Mouse (Mus musculus) hindbrain, embryonic 13.5 days (tissue): ENCODE results near the gene Cmya5. TPM values are rescaled to one million over a fixed set of nuclear protein-coding genes. Genes with fewer than 3 reads are reported as not detected.
"Not testable (repeated sequence)": the region's sequence is repeated elsewhere in the genome, so short reads cannot be mapped to it uniquely, and the experiment has no call there.

ENCODE experiments used
- ATAC-seq: fragments of 200-750 bp; cut with Nextera tagmentation; 2 replicates; pipeline ENCODE4 v1.8.0; 2017; ENCODE audit warnings: moderate TSS enrichment; ENCODE audit not compliant: low FRiP score
- H3K27ac ChIP-seq: fragments of 300-500 bp; sonication (generic); 2 replicates; pipeline ENCODE4 v1.5.1; 2015; ENCODE audit warnings: inconsistent platforms, mild to moderate bottlenecking, moderate library complexity
- H3K27me3 ChIP-seq: fragments of 300-500 bp; sonication (generic); 2 replicates; pipeline ENCODE4 v1.6.1; 2015; ENCODE audit warnings: mild to moderate bottlenecking, inconsistent platforms
- H3K36me3 ChIP-seq: fragments of 300-500 bp; sonication (generic); 2 replicates; pipeline ENCODE4 v1.6.1; 2015; ENCODE audit warnings: mild to moderate bottlenecking, inconsistent platforms
- H3K4me1 ChIP-seq: fragments of 300-500 bp; sonication (generic); replicated peaks from 2 replicates; pipeline ENCODE4 v1.6.1; 2015; ENCODE audit warnings: inconsistent platforms
- H3K4me2 ChIP-seq: fragments of 300-500 bp; sonication (generic); 2 replicates; pipeline ENCODE4 v1.6.1; 2015; ENCODE audit warnings: inconsistent platforms, mild to moderate bottlenecking, moderate library complexity
- H3K4me3 ChIP-seq: fragments of 300-500 bp; sonication (generic); 2 replicates; pipeline ENCODE4 v1.5.1; 2015; ENCODE audit warnings: mild to moderate bottlenecking, inconsistent platforms
- H3K9ac ChIP-seq: fragments of 300-500 bp; sonication (generic); 2 replicates; pipeline ENCODE4 v1.6.1; 2015; ENCODE audit warnings: mild to moderate bottlenecking, inconsistent platforms
- H3K9me3 ChIP-seq: fragments of 300-500 bp; sonication (generic); 2 replicates; pipeline ENCODE4 v1.6.1; 2016; ENCODE audit warnings: inconsistent platforms
- WGBS: fragments of 180-500 bp; shearing (Covaris S2); methylation state at CpG from one replicate; pipeline ENCODE4 v1.1.7; 2015; 5-methylcytosine and 5-hydroxymethylcytosine counted together
- polyA plus RNA-seq: library from polyadenylated mRNA; unstranded; fragments of >200 nt; fragmentation: Nextera tagmentation; extraction: Ambion mirVana; gene quantifications from 2 replicates; pipeline ENCODE4 v1.2.1, GENCODE M21; 2015

The Cmya5 gene
- polyA plus RNA-seq, 1 experiment from 2014 or later, result 0.16 TPM

DNA sequence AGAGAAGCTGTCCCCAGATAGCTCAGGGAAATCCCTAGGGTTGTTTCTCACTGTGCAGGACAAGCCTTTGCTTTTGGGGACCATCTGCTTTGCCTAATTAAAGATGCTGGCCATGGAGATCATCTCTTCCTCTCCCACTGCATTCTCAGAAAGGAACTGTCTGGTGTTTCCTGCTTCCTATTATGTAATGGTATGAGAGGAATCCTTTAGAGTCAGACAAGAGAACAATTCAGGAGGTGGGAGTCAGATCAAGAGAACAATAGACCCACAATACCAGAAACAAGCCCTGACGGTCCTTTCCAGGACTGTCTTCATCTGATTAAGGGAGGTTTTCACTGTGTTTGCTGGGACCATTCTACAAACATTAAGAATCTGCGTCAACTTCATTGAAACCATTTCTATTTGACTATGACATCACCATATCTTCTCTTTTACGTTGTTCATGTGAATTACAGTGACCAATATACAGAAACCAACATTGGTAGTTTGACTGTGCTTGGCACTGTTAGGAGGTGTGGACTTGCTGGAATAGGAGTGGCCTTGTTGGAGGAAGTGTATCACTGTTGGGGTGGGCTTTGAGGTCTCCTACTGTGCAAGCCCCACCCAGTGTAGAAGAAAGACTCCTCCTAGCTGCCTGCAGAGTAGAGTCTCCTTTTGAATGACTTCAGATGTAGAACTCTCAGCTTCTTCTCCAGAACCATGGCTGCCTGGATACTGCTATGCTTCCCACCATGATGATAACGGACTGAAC is 42.0 kb downstream of the Cmya5 start:
- H3K36me3 ChIP-seq, result no peaks in the 10 kb centered on the region
- ATAC-seq, result no peak
- no peaks in the 10 kb centered on the region for H3K27me3 ChIP-seq
- H3K4me3 ChIP-seq, result no peak overlapping the region
- H3K9me3 ChIP-seq, result no peaks in the 10 kb centered on the region
- H3K4me2 ChIP-seq, result no peak overlapping the region
- no peak overlapping the region for H3K9ac ChIP-seq
- no peaks in the 10 kb centered on the region for H3K4me1 ChIP-seq
- H3K27ac ChIP-seq, result no peak overlapping the region
- WGBS, result 56% methylated on average over 4 of the region's 4 CpGs

DNA sequence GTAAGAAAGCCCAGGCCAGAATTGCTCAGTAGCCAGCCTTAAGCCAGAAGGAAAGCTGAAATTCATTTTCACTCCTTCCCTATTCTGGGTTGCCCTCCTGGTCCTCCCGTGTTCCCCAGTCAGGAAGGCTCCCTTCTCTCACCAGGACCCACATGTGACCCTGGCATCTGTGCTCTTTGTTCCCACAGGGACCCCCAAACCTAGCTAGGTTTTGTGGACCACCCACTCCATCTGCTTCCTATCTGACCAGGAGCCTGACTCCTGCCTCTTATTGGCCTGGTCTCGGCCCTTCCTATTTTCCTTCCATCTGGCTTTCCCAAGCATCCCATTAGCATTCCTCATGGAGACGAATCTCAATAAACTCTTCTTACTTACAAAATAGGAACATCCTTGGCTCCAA is 45.9 kb downstream of the Cmya5 start:
- 57% methylated on average over 3 of the region's 3 CpGs for WGBS
- no peaks in the 10 kb centered on the region for H3K9me3 ChIP-seq
- no peaks in the 10 kb centered on the region for H3K4me1 ChIP-seq
- ATAC-seq, result no peak
- H3K4me2 ChIP-seq, result no peak overlapping the region
- H3K9ac ChIP-seq, result no peak overlapping the region
- H3K36me3 ChIP-seq, result no peaks in the 10 kb centered on the region
- no peaks in the 10 kb centered on the region for H3K27me3 ChIP-seq
- no peak overlapping the region for H3K27ac ChIP-seq
- H3K4me3 ChIP-seq, result no peak overlapping the region

DNA sequence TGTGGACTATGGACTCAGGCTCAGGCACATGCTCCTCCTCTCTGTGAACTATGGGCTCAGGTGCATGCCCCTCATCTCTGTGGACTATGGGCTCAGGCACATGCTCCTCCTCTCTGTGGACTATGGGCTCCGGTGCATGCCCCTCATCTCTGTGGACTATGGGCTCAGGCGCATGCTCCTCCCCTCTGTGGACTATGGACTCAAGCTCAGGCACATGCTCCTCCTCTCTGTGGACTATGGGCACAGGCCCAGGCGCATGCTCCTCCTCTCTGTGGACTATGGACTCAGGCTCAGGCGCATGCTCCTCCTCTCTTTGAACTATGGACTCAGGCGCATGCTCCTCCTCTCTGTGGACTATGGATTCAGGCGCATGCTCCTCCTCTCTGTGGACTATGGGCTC is 47.9 kb downstream of the Cmya5 start:
- no peak overlapping the region for H3K4me3 ChIP-seq
- H3K36me3 ChIP-seq, result no peaks in the 10 kb centered on the region
- WGBS, result 96% methylated on average over 6 of the region's 6 CpGs
- H3K27ac ChIP-seq, result no peak overlapping the region
- H3K4me1 ChIP-seq, result no peaks in the 10 kb centered on the region
- no peak for ATAC-seq
- H3K27me3 ChIP-seq, result no peaks in the 10 kb centered on the region
- H3K9ac ChIP-seq, result no peak overlapping the region
- no peak overlapping the region for H3K4me2 ChIP-seq
- H3K9me3 ChIP-seq, result no peaks in the 10 kb centered on the region

DNA sequence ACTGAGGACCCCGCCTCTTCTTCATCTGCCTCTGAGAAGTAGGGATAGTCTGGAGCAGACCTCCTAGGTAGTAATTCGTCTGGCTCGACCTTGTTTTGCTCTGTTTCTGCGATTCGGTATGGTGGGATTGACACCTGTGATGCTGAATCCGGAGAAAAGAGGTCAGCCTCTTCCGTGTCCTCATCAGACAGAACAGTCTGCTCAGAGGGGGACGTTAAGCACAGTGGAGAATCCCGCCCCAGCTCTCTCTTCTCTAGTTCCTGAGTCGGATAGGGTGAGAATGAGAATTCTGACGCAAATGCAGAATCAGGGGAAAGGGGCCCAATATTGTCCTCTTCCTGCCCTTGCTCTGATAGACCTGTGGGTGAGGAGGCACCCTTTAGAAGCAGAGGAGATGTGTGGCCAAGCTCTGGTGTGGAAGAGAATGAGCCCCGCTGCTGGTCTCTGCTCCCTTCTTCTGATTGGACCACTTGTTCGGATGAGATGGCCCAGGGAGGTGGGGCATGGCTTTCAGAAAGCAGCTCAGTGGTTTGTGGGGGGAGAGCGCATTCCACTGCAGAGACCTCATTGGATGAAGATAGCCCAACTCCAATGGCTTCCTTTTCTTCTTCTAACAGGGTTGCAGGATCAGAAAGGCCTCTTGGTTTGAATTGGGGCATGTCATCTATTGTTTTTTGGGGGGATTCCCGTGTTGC is 49.3 kb downstream of the Cmya5 start:
- no peaks in the 10 kb centered on the region for H3K9me3 ChIP-seq
- no peak overlapping the region for H3K4me2 ChIP-seq
- no peaks in the 10 kb centered on the region for H3K4me1 ChIP-seq
- H3K36me3 ChIP-seq, result no peaks in the 10 kb centered on the region
- H3K27ac ChIP-seq, result no peak overlapping the region
- H3K27me3 ChIP-seq, result no peaks in the 10 kb centered on the region
- no peak overlapping the region for H3K4me3 ChIP-seq
- WGBS, result 90% methylated on average over 15 of the region's 15 CpGs
- ATAC-seq, result no peak
- H3K9ac ChIP-seq, result no peak overlapping the region

DNA sequence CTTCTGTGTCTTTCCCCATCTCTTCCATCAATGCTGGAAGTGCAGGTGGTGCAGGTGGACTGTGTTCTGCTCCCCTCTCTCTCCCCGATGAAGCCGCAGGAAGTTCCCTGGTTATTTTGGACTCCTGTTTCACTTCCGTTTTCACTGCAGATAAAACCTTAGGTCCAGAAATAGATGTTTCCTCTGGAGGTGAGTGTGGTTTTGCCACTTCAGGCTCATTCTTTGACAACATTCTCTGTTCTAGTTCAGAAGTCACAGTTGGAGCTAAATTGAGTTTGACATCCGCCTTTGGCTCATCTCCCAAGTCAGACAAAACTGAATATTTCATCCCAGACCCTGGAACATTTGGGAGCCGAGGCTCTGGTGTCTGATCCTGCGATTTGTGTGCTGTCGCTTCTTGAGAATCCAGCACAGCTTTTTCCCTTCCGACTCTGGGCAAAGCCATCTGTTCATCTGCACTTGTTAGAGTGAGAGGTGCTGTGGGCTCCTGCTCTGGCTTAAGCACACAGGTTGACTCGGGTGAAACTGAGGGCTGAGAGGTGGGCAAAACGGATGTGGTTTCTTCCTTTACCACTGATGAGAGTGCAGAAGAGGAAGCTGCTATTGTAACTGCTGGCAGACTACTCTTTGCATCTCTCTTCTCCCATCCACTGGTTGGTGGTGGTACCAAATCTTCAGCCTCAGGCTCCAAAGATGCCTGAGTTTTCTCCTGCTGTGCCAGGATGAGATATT is 50.2 kb downstream of the Cmya5 start:
- Histone ChIP-seq H3K4me3 (no peak overlapping the region), H3K9ac (no peak overlapping the region), H3K4me1 (no peaks in the 10 kb centered on the region), H3K9me3 (no peaks in the 10 kb centered on the region), H3K27ac (no peak overlapping the region), H3K27me3 (no peaks in the 10 kb centered on the region), H3K36me3 (no peaks in the 10 kb centered on the region), H3K4me2 (no peak overlapping the region)
- WGBS, result 87% methylated on average over 10 of the region's 10 CpGs
- ATAC-seq, result no peak

DNA sequence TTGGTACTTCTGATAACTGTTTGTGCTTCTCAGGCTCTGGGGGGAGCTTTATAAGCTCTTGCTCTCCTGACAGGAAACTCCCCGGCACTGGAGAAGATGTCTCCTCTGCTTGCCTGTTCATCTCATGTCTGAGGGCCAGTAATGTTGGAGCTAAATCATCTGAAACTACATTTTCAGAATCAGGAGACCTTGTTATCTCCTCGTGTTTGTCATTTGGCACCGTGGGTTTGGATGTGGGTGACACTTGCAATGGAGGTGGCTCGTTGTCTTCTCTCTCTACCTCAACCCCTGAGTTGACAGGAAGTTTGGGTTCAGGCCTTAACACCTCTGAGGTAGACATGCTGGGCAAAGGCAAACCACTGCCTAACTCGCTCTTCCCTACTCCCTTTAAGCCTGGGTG is 50.8 kb downstream of the Cmya5 start:
- no peaks in the 10 kb centered on the region for H3K4me1 ChIP-seq
- no peak overlapping the region for H3K4me3 ChIP-seq
- H3K4me2 ChIP-seq, result no peak overlapping the region
- H3K9ac ChIP-seq, result no peak overlapping the region
- no peak for ATAC-seq
- H3K27me3 ChIP-seq, result no peaks in the 10 kb centered on the region
- H3K27ac ChIP-seq, result no peak overlapping the region
- 95% methylated on average over 5 of the region's 5 CpGs for WGBS
- H3K36me3 ChIP-seq, result no peaks in the 10 kb centered on the region
- no peaks in the 10 kb centered on the region for H3K9me3 ChIP-seq

DNA sequence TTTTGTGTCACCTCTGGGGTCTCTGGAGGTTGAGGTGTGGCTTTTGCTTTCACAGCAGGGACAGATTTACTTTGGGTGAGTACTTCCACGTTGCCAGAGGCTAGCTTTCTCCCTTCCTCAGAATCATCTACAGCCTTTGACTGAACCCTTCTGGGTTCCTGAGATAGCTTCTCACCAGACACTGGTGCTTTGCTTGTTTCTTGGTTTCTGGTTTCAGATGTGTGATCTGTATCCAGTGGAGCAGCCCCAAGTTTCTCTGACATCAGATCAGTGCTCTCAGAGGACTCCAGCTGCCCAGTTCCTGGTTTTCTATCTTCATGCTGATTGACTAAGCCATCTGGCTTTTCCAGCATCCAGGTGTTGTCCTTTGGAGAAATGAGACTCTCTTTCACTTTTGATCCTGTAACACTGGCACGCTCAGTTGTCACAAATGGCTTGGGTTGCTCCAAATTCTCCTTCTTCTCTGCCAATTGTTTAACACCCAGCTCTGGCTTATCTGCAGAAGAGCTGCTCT is 51.6 kb downstream of the Cmya5 start:
- H3K36me3 ChIP-seq, result no peaks in the 10 kb centered on the region
- no peak overlapping the region for H3K4me2 ChIP-seq
- 68% methylated on average over 2 of the region's 2 CpGs for WGBS
- no peak overlapping the region for H3K27ac ChIP-seq
- H3K9me3 ChIP-seq, result no peaks in the 10 kb centered on the region
- no peak for ATAC-seq
- no peak overlapping the region for H3K4me3 ChIP-seq
- no peaks in the 10 kb centered on the region for H3K4me1 ChIP-seq
- H3K9ac ChIP-seq, result no peak overlapping the region
- no peaks in the 10 kb centered on the region for H3K27me3 ChIP-seq

DNA sequence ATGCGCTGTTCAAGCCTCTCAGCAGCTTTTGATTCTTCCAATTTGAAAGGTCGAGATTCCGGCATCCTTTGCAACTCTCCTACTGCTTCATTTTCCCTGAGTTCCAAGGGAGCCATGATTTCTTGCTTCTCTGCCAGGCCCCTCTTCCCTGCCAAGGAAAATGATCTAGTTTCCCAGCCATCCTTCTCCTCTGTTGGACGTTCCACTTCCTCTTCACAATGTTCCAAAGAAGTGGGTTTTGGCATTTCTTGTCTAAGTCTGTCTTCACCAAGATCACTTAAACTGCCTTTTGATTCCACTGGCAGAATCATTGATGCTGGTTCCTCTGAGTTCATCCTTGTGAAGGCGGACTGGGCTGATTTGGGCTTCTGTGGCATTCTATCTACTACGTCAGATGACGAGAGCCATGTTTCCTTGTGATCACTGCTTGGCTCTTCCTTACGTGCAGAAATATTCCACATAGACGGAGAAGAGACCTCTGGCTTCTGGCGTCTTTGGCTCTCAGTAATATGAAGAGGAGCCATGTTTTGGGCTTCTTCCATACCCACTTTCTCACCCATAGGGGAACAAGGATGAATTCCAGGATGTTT is 52.6 kb downstream of the Cmya5 start:
- no peaks in the 10 kb centered on the region for H3K9me3 ChIP-seq
- no peak overlapping the region for H3K9ac ChIP-seq
- H3K27ac ChIP-seq, result no peak overlapping the region
- no peak overlapping the region for H3K4me3 ChIP-seq
- H3K27me3 ChIP-seq, result no peaks in the 10 kb centered on the region
- H3K36me3 ChIP-seq, result no peaks in the 10 kb centered on the region
- no peaks in the 10 kb centered on the region for H3K4me1 ChIP-seq
- 97% methylated on average over 10 of the region's 10 CpGs for WGBS
- no peak for ATAC-seq
- H3K4me2 ChIP-seq, result no peak overlapping the region

DNA sequence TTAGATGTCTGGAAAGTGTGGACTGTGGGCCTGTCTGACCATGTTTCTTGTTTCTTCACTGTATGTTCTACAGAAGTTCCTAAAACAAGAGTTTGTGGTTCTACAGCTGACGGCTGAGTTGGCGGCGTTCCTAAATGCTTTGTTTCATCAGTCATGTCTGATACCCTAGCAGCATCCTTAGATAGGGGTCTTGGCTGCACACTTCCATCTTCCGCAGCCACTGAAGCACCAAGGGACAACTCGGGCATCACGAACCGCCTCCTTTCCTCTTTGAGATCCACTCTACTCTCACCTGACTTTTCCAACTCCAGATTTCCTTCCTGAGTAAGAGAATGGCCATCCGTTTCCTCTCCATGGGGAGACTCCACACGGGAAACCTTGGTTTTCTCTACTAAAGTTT is 53.3 kb downstream of the Cmya5 start:
- no peak for ATAC-seq
- no peak overlapping the region for H3K9ac ChIP-seq
- no peaks in the 10 kb centered on the region for H3K9me3 ChIP-seq
- H3K36me3 ChIP-seq, result no peaks in the 10 kb centered on the region
- H3K4me3 ChIP-seq, result no peak overlapping the region
- H3K27ac ChIP-seq, result no peak overlapping the region
- WGBS, result 90% methylated on average over 9 of the region's 9 CpGs
- no peak overlapping the region for H3K4me2 ChIP-seq
- no peaks in the 10 kb centered on the region for H3K4me1 ChIP-seq
- no peaks in the 10 kb centered on the region for H3K27me3 ChIP-seq

DNA sequence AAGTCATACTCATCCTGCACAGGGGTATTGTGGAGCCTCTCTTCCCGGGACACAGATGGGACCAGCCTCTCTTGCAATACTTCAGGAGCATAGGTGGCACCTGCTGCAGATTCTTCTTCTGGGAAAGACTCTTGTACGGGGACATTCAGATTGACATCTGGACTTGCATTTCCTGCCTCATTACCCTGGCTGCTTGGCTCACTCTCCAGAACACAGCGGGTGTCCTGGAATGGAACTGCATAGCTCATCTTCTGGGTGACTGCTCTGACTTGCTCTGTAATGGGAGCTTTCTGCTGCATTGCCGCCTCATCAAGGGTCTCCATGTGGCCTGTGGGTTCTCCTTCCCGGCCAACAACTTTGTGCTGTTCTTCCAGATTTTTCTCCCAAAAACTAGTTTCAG is 55.0 kb downstream of the Cmya5 start:
- H3K4me1 ChIP-seq, result no peaks in the 10 kb centered on the region
- no peak overlapping the region for H3K27ac ChIP-seq
- ATAC-seq, result no peak
- no peak overlapping the region for H3K4me3 ChIP-seq
- 75% methylated on average over 5 of the region's 5 CpGs for WGBS
- no peaks in the 10 kb centered on the region for H3K9me3 ChIP-seq
- no peak overlapping the region for H3K9ac ChIP-seq
- no peaks in the 10 kb centered on the region for H3K36me3 ChIP-seq
- no peaks in the 10 kb centered on the region for H3K27me3 ChIP-seq
- H3K4me2 ChIP-seq, result no peak overlapping the region

DNA sequence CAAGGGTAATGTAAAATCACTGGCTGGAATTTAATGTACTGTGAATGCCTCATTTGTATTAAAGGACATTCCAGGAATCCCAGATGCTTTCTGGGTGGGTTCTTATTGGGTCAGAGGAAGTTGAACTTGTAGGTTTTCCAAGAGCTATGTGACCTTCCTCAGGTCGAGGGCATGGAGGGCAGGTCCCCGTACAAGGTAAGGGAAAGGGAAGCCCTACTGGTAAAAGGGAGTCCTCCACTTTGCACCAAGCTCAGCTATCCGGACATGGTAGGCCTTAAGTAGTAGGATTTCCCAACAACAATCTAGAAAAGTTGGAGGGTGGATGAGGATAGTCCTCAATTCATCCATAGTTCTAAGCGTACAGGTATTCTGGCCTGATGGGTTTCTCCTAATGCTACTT is 58.8 kb downstream of the Cmya5 start:
- Histone ChIP-seq H3K4me1 (no peaks in the 10 kb centered on the region), H3K36me3 (no peaks in the 10 kb centered on the region), H3K9me3 (no peaks in the 10 kb centered on the region), H3K27ac (no peak overlapping the region), H3K4me2 (no peak overlapping the region), H3K27me3 (no peaks in the 10 kb centered on the region), H3K4me3 (no peak overlapping the region), H3K9ac (no peak overlapping the region)
- WGBS, result 88% methylated on average over 4 of the region's 4 CpGs
- no peak for ATAC-seq

DNA sequence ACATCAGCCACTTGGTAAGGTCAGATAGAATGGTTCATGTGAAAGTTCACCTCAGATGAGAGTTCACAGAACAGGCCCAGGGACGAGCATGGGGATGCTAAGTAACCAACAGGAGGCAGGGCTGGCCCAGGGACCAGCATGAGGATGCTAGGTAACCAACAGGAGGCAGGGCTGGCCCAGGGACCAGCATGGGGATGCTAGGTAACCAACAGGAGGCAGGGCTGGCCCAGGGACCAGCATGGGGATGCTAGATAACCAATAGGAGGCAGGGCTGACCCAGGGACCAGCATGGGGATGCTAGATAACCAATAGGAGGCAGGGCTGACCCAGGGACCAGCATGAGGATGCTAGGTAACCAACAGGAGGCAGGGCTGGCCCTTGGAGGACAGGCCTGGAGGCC is 62.2 kb downstream of the Cmya5 start:
- H3K4me1 ChIP-seq, H3K27ac ChIP-seq, H3K9me3 ChIP-seq, H3K36me3 ChIP-seq, ATAC-seq, H3K4me2 ChIP-seq, H3K27me3 ChIP-seq, H3K4me3 ChIP-seq, H3K9ac ChIP-seq: not testable (repeated sequence)
- 68% methylated on average over 1 of the region's 1 CpGs for whole genome bisulfite sequencing
